Mouse (Mus musculus) spleen, postnatal 10 days (tissue): ENCODE results near the gene Cpt1c.
"Not testable (repeated sequence)": the region's sequence is repeated elsewhere in the genome, so short reads cannot be mapped to it uniquely, and the experiment has no call there.

Experiments used
- DNase-seq, 2 experiments: peaks; one replicate each; pipeline ENCODE4 v3.0.0; 2021 to 2022; ENCODE audit warnings: low spot score in 2 of 2

Gene Cpt1c

DNA sequence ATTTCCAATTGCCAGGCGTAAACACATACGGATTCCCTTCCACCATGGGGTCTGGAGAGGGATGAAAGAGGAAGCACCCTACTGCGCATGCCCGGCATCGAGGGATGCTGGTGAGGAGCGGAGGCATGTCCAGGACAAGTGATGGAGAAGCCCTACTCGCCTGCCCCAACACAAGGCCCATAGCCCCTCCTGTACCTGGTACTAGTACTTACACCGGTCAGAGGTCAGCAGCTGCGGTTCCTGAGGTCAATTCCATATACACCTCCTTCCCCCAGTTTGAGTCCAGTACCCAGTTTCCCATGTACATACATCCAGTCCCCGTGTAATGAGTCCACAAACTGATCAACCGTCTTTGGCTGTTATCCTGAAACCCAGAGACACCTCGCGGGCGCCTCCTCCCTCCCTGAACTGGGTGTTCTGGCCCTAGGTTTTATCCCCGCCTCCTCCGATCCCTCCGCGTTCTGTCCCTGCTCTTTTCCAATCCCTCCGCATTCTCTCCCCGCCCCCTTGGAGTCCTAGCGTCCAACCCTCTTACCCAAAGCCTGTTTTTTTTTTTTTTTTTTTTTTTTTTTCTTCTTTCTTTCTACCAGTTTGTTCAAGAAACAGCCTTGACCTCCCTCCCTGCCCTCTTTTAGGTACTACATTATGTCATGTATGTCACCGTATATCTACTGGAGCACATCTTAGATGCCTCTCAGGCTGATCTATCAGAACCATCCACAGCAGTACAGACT is at the start of gene Cpt1c:
Cpt1c (minus strand) TSS at position 469 of the 734 bp plus-strand sequence.
- peak; percentile 42 to 79 for DNase-seq

DNA sequence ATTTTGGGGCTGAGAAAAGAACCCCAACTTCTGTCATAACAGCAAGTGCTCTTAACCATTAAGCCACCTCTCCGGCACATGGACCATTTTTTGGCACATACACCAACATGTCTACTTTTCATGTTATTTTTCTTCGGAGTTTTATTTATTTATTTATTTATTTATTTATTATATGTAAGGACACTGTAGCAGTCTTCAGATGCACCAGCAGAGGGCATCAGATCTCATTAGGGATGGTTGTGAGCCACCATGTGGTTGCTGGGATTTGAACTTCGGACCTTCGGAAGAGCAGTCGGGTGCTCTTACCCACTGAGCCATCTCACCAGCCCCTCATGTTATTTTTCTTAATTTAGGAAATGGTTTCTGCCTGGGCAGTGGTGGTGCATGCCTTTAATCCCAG is 49.1 kb upstream of the Cpt1c start:
- not testable (repeated sequence) for DNase-seq

DNA sequence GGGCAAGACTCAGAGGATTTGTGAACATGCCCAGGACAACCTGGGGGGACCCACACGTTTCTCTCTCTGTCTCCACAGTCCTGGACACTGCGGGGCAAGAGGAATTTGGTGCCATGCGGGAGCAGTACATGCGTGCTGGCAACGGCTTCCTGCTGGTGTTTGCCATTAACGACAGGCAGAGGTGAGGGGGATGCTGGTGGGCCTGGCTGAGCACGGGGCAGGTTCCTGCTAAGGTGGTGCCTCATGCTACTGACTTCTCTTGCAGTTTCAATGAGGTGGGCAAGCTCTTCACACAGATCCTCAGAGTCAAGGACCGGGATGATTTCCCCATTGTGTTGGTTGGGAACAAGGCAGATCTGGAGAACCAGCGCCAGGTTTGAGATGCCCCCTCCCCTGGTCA is 45.6 kb upstream of the Cpt1c start:
- no peak for DNase-seq

DNA sequence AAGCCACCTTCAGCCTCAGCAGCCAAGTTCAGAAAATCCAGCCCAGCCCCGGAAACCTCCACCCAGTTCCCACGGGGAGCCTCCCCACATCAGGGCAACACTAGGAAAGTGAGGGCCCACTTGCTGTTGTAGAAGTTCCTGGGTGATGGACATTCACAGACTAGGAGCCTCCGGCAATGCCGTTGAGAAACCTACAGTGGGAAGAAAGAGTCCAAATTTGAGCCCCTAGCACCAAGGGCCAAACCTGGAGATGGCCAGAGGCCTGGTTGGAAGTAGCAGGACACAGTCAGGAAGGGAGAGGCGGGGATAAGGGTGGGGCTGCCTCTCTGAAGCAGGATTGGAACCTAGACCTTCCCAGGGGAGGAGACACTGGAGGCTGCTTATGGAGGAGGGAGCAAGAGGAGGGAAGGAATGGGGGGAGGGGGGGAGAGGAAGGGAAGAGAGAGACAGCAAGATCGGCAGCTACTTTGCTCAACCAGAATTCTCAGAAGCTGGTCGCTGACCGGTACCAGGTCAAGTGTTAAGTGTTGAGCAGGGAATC is 44.5 kb upstream of the Cpt1c start:
- DNase-seq, result no peak

DNA sequence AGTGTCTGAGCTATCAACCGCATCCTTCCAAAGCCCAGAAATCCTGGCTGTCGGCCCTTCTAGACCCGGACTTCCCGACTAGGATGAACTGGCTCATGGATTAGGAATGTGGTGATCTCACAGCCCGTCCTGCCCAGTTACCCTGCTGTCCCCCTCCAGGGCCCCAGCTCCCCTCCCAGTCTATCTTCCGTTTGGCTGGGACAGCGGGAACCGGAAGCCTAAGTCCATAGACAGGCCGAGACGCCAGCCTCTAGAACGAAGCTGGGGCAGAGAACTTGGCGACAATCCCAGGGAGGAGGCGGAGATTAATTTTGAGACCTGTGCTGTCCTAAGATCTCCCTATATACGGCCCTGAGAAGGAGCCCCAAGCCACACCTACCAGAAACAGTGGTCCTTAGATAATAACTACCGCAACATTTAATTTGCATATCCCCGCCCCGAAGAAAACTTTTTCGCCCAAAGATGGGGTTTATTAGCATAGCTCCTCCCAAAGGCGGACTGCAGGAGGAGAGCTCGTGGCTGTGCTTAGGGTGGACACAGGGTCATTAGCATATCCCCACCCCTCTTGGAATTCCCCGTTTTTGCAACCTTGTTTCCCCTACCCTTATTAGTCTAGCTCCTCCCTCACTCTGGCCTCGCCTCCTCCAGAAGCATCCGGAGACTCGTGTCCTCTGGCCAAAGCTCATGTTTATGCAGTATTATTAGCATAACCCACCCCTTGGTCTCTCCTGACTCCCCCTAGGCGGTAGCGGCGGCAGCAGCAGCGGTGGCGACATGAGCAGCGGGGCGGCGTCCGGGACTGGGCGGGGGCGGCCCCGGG is 42.8 kb upstream of the Cpt1c start, which contains the start of gene Rras:
Rras (plus strand) TSS at position 720 of the 820 bp plus-strand sequence.
- peak; percentile 71 to 88 for DNase-seq

DNA sequence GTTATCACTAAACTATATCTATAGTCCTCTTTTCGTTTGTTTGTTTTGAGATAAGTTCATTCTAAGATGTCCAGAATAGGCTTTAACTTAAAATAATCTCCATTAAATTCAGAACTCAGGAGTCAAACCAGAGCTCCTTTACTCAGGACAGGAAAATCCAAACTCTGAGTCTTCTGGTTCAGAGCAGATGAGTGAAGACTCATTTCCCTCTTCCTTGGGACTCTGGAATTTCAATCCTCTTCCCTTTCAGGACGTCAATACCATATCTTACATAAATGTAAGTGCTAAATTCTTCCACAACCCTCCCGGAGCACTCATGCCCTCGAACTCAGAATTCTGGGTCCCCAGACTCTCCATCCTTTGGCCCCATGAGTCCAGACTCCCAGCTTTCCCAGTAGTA is 42.1 kb upstream of the Cpt1c start:
- no peak for DNase-seq

DNA sequence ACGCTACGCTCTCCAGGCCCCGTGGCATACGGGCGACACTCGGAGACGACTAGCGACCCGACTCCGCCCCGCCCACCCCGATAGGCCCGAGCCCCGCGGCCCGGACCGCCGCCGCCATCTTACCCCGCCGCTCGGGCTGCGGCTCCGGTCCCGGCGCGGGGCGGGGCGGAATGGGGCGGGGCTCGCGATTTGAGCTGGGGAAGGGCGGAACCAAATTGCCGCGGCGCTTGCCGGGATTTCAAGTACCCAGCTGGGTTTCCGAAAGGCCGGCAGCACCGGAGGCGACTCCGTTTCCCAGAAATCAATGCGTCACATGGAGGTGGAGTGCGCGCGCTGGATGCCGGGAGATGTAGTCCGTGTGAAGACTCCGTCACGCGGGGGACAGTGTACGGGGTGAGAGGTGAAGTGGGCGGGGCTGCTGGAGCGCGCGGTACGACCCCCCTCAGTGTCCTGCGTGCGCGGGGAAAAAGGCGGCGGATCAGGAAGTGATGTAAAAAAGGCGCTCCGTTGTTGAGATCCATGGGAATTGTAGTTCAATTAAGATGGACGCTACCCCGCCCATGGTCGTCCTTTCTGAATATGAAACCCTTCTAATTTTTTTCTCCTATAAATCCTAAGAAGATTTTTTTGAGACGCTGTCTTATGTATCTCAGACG is 41.4 kb upstream of the Cpt1c start, which contains the start of gene Scaf1:
Scaf1 (minus strand) TSS at position 407 of the 656 bp plus-strand sequence.
- peak; percentile 97 to 99 for DNase-seq

DNA sequence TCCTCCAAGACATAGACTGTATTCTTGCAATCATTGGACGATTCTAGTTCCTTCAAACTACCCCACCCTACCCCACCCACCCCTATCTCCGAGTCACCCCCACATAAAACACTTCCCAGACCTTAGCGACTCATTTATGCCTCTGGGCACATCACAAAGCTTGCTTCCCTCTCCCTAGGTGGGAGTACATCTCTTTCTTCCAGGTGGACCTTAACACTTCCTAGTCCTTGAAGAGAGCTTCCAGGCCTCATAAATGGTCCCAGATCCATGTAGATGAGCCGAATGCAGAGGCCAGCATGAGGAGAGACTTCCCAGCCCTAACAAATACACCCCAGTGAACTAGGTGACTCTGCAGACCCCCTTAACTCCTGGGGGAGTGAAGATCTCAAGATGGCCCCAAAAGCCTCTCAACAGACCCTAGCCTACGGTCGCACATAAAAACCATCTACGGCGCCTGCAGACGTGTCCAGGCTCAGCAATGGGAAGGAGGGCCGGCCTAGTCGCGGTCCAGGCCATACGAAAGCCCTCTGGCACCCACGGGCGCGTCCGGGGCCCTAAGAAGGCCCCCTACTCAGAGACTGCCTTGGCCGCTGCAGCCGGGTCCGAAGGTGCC is 40.8 kb upstream of the Cpt1c start:
- peak in 1 of 2 experiments; percentile 56 for DNase-seq

DNA sequence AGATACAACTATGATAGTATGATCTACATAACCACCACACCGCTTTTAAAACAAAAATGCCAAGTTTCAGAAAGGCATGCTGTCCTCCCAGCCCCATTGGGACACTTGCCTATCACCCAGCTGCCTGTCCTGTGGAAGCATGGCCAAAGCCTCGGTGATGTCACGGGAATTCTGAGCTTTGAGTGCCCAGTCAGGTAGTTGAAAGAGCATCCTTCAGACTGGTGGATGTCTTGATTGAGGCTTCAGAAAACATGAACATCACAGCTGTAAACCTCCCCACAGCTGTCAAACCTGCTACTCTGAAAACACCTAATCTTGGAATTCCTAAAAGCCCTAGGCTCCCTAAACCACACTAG is 39.4 kb upstream of the Cpt1c start:
- DNase-seq, result no peak

DNA sequence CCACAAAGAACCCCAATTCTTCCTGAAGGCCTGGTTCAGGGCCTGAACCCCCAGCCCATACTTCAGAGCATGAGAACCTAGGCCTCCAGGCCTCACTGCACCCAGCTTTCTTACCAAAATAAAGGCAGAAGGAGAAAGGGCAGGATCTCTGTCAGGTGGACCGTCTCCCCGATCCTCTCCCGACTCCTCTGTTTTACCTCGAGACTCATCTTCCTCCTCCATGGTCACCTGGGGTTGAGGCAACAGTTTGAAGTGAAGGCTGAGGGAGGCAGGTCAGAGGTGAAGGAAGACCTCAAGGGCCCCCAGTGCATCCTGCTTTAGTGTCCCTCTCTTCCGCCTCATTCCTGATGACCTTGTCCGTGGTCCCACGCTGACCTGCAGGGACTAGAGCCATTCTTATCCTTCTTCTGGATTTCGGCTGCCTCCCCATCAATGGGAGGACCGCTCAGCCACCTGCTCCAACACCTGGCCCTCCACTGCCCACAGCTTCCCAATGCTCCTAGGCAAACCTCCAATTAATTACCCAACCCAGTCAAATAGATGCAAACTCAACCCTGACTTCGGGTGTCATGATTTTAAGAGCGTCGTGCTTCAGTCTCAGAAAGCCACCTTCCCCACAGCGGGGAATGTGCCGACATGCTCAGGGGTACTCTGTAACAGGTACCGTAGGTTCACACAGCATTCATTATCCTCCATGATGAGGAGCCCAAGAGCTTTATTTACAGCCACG is 38.9 kb upstream of the Cpt1c start:
- no peak for DNase-seq

DNA sequence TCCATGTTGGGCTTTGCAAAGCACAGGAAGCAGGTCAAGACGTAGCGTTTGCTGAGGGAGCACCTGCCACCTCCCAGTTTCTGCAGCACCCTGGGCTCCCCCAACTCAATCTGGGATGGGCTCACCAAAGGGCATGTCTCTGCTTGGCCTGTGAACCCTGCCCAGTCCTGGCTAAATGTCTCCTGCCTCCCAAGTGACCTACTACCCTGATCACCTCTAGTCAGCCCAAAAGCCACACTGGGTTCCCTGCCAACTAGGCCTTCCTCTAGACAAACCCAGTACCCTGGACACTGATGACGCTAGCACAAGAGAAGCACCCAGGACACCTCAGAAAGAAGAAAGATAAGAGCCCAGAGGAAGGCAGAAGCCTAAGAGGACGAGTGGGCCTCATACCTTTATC is 38.2 kb upstream of the Cpt1c start:
- DNase-seq, result no peak

DNA sequence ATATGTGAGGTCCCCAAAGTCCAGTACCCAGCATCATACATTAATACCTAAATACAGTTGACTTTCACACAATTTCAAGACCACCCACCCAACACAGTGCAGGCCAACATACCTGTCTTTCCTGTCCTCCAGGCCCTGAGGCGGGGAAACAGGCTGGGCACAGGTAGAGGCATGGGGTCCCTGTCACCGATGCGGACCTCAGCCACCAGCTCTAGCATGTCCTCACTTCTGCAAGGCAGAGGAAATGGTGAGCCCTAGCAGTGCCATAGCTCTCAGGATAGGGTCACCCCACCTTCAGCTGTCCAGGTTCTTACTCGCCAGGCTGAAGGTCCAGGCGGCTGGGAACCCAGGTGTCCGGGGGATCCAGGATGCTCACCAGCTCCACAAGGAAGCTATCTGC is 37.4 kb upstream of the Cpt1c start:
- no peak for DNase-seq

DNA sequence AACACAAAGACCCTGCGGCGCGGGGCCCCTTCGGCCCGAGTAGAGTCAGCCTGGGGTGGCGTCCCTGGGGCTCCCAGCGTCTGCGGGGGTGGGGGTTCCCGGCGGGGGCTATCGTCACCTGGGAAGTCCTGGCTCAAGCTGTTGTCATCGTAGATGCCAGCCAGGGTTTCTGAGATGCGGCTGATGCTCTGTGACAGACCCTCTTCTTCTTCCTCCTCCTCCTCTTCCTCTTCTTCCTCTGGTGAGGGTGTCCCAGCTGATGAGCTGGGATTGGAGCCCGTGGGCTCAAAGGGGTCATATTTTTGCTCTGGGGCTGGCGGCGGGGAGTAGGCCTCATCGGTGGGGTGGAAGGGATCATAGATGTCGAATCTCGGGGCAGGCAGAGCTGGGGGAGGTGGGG is 33.8 kb upstream of the Cpt1c start:
- DNase-seq, result no peak

DNA sequence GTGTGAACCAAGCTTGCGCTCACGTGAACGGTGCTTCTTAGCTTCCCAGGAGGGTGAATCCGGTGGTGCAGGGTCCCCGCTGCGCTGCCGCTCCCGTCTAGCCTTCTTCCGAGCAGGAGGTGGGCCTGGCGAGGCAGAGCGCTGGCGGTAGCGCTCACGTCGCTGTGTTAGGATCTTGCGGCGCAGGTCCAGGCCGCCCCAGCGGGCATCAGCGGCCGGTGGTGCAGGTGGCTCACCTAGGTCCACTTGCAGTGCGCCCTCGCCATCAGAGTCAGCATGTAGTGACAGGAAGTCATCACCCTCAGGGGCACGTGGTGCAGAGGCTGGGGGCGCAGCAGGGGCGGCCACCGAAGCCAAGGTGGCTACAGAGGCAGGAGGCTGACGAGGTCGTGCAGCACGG is 33.2 kb upstream of the Cpt1c start:
- no peak for DNase-seq

DNA sequence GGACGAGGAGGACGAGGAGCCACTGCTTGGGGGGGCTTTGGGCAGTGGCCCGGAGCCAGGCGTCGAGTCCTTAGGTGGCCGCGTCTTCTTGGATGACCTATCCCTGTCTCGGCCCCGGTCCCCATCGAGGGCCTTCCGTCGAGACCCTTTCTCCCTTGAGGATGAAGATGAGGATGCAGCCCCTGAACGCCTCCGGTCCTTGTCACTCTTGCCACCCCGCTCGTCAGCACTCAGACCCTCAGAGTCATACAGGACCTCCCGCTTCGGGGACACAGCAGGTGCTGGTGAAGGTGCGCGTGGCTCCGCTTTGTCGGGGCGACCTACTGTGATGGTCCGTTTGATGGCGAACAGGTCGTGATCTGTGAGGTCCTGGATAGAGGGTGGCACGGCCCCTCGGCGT is 32.5 kb upstream of the Cpt1c start:
- no peak for DNase-seq

DNA sequence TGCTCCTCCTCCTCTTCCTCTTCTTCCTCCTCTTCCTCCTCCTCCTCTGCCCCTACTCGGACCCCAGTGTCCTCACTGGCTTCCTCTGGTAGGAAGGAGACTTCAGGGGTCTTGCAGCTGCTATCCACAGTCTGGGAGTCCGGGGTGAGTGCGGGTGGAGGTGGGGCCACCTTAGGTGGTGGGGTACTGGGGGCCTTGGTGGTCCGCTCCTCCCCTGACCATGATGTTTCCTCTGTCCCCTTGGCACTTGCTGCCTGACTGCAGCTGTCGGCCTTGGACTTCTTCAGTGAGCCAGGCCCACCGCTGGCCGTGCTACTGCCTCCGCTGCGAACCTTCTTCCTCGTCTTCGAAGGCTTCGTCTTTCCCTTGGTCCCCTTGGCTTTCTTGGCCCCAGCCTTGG is 31.9 kb upstream of the Cpt1c start:
- no peak for DNase-seq

DNA sequence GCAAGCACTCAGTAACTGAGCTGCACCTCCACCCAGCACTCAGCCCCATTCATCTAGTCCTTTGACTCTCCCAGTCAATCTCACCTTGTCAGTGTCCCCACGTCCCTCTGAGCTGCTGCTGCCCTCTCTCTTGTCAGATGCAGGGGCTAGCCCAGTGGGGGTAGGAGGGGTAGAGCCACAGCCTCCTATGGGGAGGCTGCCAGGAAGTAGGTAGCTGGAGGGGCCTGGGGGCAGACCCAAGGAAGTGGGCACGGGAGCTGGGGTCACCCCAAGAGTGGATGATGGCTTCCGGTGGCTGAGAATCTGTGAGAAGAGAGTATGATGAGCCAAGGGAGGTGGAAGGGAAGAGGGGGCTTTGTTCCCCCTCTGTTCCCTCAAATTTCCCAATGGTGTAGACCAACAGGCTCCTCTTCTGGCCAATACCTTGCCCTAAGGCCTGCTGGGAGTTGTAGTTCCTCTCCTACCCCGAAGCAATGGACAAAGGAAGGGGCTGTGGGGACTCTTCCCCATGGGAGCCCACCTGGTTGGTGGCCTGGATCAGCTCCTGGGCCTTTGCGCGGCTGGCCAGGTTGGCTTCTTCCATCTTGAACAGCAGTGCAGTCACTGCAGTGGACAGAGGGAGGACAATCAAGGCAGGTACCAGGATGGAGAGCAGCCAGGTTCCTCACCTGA is 30.8 kb upstream of the Cpt1c start:
- no peak for DNase-seq

DNA sequence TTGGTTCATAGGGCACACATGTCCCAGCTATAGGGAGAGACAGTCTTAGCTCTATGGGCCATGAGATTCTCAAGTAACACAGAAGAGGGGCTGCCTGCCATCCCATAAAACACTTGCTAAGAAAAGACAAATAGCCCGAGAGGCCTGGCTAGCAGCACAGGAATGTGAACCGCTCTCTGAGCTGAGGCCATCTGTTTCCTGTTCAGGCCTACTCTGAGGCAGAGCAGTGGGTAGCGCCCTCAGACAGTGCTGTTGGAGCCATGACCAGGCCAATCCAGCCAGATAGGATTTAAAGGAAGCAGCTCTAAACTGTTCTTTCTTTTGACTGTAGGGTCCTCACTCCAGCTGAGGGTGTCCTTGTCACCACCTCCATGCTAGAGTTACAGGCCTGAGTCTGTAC is 29.9 kb upstream of the Cpt1c start:
- no peak for DNase-seq

DNA sequence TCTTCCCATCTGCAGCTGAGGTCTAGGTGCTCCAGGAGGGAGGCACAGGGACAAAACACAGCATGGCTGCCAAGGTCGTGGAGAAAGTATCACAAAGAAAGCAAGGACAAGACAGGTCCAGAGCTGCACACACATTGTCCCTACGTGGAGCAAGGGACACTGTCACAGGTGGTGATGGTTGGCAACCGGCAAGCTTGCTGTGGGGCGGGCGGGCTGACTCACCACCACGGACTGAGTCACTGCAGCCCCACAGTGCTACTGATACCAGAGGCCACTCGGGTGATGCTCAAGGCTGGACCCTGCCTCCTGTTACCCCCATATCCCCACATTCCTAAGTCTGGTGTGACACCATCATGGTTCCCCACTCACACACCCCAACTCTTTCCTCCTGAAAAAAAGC is 27.8 kb upstream of the Cpt1c start:
- DNase-seq, result no peak

DNA sequence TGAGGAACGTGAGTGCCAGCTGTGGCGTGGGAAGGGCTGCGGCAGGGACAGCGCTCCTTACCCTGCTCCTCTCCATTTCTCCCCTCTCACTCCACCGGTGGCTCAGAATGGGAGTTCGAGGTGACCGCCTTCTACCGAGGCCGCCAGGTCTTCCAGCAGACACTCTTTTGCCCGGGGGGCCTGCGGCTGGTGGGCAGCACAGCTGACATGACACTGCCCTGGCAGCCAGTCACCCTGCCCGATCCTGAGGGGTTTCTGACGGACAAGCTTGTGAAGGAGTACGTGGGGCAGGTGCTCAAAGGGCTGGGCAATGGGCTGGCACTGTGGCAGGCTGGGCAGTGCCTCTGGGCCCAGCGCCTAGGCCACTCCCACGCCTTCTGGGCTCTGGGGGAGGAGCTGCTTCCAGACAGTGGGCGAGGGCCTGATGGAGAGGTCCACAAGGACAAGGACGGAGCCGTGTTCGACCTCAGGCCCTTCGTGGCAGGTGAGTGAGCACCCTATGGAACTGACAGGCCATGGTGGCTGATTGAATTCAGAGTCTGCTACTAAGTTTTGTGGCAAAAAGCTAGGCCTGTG is 26.0 kb upstream of the Cpt1c start:
- no peak for DNase-seq
